Mouse (Mus musculus) frontal cortex, postnatal 25 days (tissue): ENCODE measurements around the gene Gm49361.
A peak's percentile ranks its signal among the peaks of the same experiment; 100 is the strongest.
"Not testable (repeated sequence)": the region's sequence is repeated elsewhere in the genome, so short reads cannot be mapped to it uniquely, and the experiment has no call there.

ENCODE experiments used
- DNase-seq, 2 experiments: peaks; one replicate each; pipeline ENCODE4 v3.0.0; 2022; ENCODE audit warnings: low spot score in 2 of 2

Gene Gm49361

DNA sequence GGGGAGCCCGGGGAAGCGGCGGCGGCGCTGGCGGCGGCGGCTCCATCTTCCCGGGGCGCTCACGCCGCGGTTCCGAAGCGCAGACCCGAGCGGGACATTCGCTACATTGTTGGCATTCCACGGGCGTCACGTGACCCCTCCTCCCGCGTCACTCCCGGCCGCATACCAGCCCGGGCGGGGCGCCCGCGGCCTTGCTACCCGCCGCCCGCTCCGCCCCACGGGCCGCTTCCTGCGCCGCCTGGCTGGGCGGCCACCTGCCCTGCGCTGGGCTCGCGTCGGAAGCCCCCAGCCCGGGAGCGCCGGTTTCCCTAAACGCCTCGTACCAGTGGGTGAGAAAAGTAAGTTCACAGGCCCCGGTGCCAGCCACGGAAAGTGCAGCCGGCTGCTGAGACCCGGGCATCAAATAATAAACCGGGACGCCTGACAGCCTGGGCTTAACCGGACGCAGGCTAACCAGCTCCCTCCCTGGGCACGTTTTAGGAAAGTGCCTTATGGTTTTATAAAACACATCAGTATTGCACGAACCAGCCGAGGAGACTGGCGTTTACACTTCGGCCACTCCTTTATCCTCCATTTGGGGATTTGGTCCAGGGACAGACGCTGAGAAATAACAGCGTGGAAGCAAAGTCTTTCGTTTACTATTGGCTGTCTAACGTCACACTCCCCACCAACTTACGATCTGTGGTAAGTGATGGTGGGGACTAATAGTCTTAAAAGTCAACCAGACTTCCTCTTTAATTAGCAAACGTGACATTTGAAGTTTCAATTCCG is at the start of gene Gm49361:
TSS of gene Gm49361 (minus strand) at position 103 of the 771 bp plus-strand sequence.
- DNase-seq = peak; percentile 64 to 67

- DNase-seq = no peak
Observed at GRCm38 (mm10) chr14:57791171-57791570, 45.3 kb upstream of the Gm49361 start.

DNA sequence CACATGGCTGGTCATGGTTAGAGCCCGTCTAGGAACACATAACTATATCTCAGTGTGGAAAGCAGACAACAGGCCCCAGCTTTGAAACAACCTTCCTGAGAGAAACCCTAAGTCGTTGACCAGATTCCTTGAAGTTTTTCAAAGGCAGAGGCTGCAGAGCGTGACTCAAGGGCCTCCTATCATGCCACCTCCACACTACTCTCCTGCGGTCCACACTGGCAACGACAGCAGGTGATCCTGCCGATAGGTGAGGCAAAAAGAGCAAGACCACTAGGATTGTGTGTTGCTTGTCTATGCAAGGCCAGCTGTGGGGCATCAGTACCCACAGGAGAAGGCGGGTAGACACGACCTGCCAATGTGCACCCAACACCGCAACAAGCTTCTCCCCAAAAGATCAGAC is 43.9 kb upstream of the Gm49361 start:
- no peak for DNase-seq

DNA sequence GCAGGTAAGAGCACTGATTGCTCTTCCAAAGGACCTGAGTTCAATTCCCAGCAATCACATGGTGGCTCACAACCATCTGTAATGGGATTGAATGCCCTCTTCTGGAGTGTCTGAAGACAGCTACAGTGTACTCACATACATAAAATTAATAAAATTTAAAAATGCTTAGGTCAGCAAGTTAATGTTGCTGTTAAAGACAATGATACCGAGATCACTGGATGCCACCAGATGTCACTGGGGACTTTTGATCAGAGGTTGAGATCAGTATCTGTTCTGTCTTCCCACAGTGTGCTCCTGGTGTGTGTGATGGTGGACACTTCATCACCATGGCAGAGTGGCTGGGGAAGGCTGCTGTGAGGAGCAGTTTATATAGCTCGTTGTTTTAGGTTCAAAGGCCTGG is 43.4 kb upstream of the Gm49361 start:
- DNase-seq = no peak

DNA sequence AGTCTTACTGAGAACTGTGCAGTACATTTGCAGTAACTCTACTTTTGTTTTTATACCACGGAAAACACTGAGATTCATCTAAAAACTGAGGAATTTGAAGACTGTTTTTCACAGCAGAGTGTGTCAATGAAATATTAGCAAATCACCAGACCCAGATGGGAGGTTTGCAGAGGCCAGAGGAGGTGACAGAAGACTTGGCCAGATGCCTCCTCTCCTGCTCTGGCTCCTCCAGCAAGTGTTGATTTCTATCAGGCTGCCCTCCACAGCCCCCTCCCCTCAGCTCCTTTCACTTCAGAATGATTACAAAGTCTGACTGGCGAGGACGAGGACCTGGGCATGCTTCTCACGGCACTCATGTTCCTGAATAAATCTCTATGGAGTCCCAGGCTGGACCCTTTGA is 41.5 kb upstream of the Gm49361 start:
- no peak for DNase-seq

- DNase-seq = no peak
Observed at GRCm38 (mm10) chr14:57772157-57772815, 26.4 kb upstream of the Gm49361 start.

GRCm38 (mm10) chr14:57769102-57769501 is 23.2 kb upstream of the Gm49361 start:
- DNase-seq = no peak

- no peak for DNase-seq
Observed at GRCm38 (mm10) chr14:57760447-57761412, 14.8 kb upstream of the Gm49361 start.

DNA sequence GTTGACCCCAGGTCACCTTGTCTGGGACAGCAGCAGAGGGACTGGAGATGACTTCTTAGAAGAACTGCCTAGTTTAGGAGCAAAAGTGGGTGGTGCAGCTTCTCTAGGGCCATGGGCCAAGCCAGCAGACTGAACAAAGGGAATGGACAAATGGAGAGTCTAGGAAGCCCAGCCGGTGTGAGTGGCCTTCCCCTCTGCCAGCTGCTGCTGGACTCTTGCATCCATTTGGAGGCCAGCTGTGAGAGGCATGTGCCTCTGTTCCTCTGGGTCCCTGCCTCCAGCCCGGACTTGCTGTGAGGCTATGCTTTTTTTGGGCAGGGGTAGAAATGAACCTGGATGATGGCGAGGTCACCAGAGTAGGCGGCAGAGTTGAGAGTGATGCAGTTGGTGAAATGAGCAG is 12.3 kb upstream of the Gm49361 start, which contains the start of gene Lats2:
TSS of gene Lats2 (minus strand) at position 152 of the 400 bp plus-strand sequence.
- no peak for DNase-seq

- no peak for DNase-seq
Observed at GRCm38 (mm10) chr14:57756094-57756493, 10.2 kb upstream of the Gm49361 start.

- no peak for DNase-seq
Observed at GRCm38 (mm10) chr14:57755661-57756060, 9.8 kb upstream of the Gm49361 start.

- DNase-seq = no peak
Observed at GRCm38 (mm10) chr14:57753351-57753992, 7.6 kb upstream of the Gm49361 start.

DNA sequence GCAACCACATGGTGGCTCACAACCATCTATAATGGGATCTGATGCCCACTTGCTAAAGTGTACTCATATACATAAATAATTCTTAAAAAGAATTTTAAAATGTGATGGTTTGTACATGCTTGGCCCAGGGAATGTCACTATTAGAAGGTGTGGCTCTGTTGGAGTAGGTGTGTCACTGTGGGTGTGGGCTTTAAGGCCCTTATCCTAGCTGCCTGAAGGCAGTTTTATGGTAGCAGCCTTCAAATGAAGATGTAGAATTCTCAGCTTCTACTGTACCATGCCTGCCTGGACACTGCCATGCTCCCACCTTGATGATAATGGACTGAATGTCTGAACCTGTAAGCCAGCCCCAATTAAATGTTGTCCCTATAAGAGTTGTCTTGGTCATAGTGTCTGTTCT is 5.1 kb upstream of the Gm49361 start:
- DNase-seq = not testable (repeated sequence)

- DNase-seq = no peak
Observed at GRCm38 (mm10) chr14:57749501-57749900, 3.6 kb upstream of the Gm49361 start.

DNA sequence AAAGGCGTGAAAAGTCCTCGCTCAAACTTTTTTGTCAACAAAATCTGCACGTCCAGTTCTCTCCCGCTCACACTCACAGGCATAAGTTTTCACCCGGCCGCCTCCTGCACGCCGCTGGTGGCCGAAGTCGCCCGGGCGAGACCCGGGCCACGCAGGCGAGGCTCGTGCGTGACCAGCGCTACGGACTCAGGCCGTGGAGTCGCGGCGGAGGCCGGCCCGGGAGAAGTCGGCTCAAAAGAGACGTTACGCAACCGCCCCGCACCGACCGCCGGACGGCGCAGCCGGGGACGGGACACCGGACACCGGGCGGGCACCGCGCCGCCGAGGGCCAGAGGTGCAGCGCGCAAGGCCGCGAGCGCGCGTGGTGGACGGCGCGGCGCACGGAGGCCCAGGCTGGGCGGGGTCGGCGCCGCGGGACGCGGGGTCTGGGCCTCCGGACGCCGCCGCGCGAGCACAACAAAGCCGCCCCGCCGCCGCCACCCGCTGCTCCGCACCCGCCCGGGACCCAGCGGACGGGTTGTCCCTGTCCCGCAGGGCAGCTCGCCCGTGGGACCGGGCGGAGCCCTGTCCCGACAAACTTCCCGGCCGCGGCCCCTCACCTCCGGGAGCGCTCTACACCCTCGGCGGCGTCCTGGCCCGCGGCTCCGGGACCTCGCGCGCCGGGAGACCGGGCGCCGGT is 473 bp downstream of the Gm49361 start:
- no peak for DNase-seq

DNA sequence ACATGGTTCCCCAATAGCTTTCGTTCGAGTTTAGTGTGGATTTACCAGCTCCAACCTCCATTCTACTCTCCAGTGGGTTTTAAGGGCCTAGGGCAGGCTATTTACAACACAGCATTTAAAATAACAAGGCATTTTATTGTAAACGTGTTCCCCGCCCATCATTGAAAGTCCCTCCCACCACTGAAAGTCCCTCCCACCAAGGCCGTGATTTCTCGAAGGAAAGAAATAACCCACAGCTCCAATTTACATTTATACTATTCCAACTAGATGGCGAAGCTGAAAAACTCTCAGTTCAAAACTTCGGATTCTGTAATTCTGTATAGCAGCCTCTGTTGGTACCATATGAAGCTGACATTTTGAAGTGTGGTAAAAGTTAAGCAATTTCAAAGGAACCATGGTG is 1.4 kb downstream of the Gm49361 start:
- DNase-seq = no peak

- no peak for DNase-seq
Observed at GRCm38 (mm10) chr14:57740651-57741050, 5.3 kb downstream of the Gm49361 start.

DNA sequence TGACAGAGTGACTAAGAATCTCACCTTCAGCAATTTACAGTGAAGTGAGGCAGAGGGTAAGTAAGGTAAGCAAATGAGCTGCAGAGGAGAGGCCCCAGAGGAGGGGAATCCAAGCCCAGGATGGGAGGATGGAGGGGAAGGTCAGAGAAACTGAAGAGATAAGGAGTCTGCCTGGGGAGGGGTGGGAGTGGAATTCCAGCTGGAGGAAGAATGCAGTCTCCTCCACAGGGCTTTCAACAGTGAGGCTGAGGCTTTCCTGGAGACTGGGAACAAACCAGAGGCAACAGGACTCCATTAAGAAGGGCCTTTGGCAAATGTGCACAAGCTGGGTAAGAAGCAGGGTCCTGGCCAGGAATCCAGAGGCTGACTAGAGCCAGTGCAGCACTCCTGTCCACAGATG is 8.8 kb downstream of the Gm49361 start:
- DNase-seq = no peak

DNA sequence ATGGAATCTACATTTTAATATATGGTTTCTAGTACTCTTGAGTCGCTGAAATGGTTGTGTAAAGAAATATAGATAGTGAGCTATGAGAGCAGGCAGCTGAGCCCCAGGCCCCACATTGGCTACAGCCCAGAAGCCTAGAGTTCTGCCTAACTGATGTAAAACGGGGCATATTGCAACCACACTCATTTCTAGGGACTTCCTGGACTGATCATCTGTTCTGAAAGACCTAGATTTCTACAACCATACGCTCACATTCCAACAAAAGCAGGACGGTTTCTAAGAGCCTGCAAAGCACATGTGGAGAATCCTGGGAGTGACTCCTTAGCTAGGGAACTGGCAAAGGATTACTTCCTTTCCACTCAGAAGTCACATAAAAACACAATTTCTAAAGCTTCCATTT is 9.8 kb downstream of the Gm49361 start:
- no peak for DNase-seq

DNA sequence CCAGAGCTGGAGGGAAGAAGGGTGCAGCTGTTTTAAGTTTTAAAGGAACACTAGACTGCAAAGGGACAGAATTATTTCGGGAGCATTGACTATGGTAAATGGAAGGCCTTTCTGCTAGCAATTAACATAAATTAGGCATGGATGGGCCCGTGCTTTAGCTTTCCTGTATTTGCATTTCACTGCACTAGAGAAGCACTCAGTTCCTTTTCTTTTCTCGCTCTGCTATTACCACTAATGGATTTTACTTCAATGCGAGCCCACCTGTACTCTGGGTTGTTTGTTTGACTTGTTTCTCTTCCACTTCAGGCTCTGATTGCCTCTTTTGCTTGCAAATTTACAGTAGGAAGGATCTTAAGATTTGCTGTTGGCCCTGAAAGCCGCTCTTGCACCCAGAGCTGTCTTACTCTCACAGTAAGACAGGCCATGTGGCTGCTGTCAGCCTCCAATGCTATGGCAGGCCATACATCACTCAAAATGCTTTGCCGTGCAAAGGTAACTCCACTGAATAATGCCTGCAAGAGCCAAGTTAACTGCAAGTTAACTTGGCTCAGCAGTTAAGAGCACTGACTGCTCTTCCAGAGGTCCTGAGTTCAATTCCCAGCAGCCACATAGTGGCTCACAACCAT is 13.1 kb downstream of the Gm49361 start:
- DNase-seq = no peak

GRCm38 (mm10) chr14:57730527-57730926 is 15.4 kb downstream of the Gm49361 start:
- no peak for DNase-seq
